Mouse (Mus musculus) forebrain, embryonic 15.5 days (tissue): Measurements from ENCODE around the gene Erf. TPM values are rescaled to one million over a fixed set of nuclear protein-coding genes. Genes with fewer than 3 reads are reported as not detected.
A peak's percentile ranks its signal among the peaks of the same experiment; 100 is the strongest.

Experiments
- ATAC-seq: fragments of 200-750 bp; cut with Nextera tagmentation; replicated peaks from 2 replicates; pipeline ENCODE4 v1.8.0; 2017; ENCODE audit warnings: mild to moderate bottlenecking, moderate TSS enrichment, moderate library complexity
- H3K27ac ChIP-seq: fragments of 300-500 bp; sonication (generic); replicated peaks from 2 replicates; pipeline ENCODE4 v1.5.1; 2015; ENCODE audit warnings: mild to moderate bottlenecking, inconsistent platforms
- H3K27me3 ChIP-seq: fragments of 300-500 bp; sonication (generic); 2 replicates; pipeline ENCODE4 v1.6.1; 2015; ENCODE audit warnings: inconsistent platforms
- H3K36me3 ChIP-seq: fragments of 300-500 bp; sonication (generic); 2 replicates; pipeline ENCODE4 v1.6.1; 2015; ENCODE audit warnings: mild to moderate bottlenecking, inconsistent platforms
- H3K4me1 ChIP-seq: fragments of 300-500 bp; sonication (generic); 2 replicates; pipeline ENCODE4 v1.6.1; 2015; ENCODE audit warnings: inconsistent platforms
- H3K4me2 ChIP-seq: fragments of 300-500 bp; sonication (generic); replicated peaks from 2 replicates; pipeline ENCODE4 v1.6.1; 2015; ENCODE audit warnings: mild to moderate bottlenecking, inconsistent platforms
- H3K4me3 ChIP-seq: fragments of 300-500 bp; sonication (generic); 2 replicates; pipeline ENCODE4 v1.5.1; 2015; ENCODE audit warnings: mild to moderate bottlenecking, inconsistent platforms
- H3K9ac ChIP-seq: fragments of 300-500 bp; sonication (generic); replicated peaks from 2 replicates; pipeline ENCODE4 v1.6.1; 2015; ENCODE audit warnings: mild to moderate bottlenecking, inconsistent platforms
- H3K9me3 ChIP-seq: fragments of 300-500 bp; sonication (generic); 2 replicates; pipeline ENCODE4 v1.6.1; 2016; ENCODE audit warnings: inconsistent platforms
- WGBS: fragments of 180-500 bp; shearing (Covaris S2); methylation state at CpG from one replicate; pipeline ENCODE4 v1.1.7; 2015; ENCODE audit warnings: mixed read lengths; 5-methylcytosine and 5-hydroxymethylcytosine counted together
- polyA plus RNA-seq: library from polyadenylated mRNA; unstranded; fragments of >200 nt; fragmentation: Nextera tagmentation; extraction: Ambion mirVana; gene quantifications from 2 replicates; pipeline ENCODE4 v1.2.1, GENCODE M21; 2015

Gene Erf
- polyA plus RNA-seq, 1 experiment from 2014 or later = 4.8 TPM

- ATAC-seq = no peak
- H3K9me3 ChIP-seq = no peaks in the 10 kb centered on the region
- H3K9ac ChIP-seq = peak overlapping the region; percentile 49
- peak overlapping the region; percentile 73; the same call in 1 of the 2 replicates for H3K4me3 ChIP-seq
- H3K4me2 ChIP-seq = peak overlapping the region; percentile 95
- H3K4me1 ChIP-seq = peaks cover 40% of the 10 kb centered on the region
- peak overlapping the region; percentile 96 for H3K27ac ChIP-seq
- H3K27me3 ChIP-seq = no peaks in the 10 kb centered on the region
- no peaks in the 10 kb centered on the region for H3K36me3 ChIP-seq
- 15% methylated on average over 8 of the region's 8 CpGs for WGBS
Observed at GRCm38 (mm10) chr7:25251822-25252221, 1.3 kb upstream of the Erf start.

GRCm38 (mm10) chr7:25251071-25251791, 670 bp upstream of the Erf start:
- no peak; the same call in 1 of the 2 replicates for ATAC-seq
- Histone ChIP-seq H3K4me3 (peak overlapping the region; percentile 73), H3K36me3 (no peaks in the 10 kb centered on the region), H3K27me3 (no peaks in the 10 kb centered on the region), H3K4me1 (peaks cover 46% of the 10 kb centered on the region), H3K27ac (peak overlapping the region; percentile 96), H3K9ac (peak overlapping the region; percentile 49), H3K4me2 (peak overlapping the region; percentile 95), H3K9me3 (no peaks in the 10 kb centered on the region)
- WGBS = 3% methylated on average over 22 of the region's 22 CpGs

DNA sequence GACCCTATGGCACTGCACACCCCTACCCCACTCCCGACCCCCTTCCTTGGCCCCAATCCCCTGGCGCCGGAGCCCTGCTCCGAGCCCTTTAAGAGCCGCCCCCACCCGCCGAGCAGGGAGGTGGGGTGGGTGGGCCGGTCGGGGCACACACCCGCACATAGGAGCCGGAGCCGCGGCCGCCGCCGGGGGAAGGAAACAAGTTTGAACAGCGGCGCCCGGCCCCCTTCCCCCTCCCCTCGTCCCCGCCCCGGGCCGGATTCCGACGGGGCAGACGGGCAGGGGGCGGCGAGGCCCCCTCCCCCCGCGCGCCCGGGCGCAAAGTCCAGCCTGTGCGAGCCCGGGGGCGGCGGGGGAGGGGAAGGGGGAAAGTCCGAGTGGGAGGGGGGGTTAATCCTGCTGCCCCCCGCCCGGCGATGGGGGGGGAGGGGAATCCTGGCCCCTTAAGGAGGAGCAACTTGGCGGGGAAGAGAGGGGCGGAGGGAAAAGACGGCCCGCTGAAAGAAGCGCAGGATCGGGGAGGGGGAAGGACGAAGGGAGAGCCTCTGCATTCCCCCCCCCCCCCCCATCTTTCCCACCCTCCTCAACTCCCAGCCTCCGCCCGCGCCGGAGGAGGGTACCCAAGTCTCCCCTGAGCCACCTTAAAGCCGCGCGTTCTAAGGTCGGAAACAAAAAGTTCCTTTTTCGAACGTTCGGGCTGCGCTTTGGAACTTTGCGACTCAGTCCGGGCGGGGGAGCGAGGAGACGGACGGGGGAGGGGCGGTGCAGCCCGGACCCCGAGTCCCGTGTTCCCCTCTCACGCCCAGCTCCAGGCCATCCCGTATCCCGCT, 1.0 kb downstream of the Erf start:
- Histone ChIP-seq H3K9me3 (no peaks in the 10 kb centered on the region), H3K4me2 (peak overlapping the region; percentile 95), H3K4me1 (peaks cover 55% of the 10 kb centered on the region), H3K4me3 (peak overlapping the region; percentile 73), H3K27me3 (no peaks in the 10 kb centered on the region), H3K36me3 (no peaks in the 10 kb centered on the region), H3K27ac (peak overlapping the region; percentile 96), H3K9ac (peak overlapping the region; percentile 60)
- ATAC-seq = peak; percentile 36
- 1% methylated on average over 57 of the region's 73 CpGs for WGBS

DNA sequence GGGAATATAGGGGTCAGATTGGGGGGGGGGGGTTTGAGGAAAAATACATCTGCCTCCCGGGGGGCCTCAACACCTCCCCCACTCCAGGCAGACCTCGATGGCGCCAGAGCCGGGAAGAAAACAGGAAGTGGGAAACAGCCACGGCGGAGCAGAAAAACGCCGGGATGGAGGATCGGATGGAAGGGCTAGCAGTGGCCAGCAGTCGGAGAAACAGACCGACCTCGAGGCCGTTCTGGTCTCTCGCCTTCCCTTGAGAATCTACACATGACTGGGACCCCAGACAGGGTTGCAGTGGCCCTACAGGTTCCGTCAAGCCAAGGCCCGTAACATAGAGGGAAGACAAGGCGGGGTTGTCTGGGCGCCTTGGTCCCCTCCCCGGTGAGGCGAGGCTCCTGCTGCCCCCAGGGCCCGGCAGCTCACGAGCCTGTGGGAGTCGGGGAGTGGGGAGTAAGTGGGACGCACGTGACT, 1.7 kb downstream of the Erf start:
- Histone ChIP-seq H3K4me2 (peak overlapping the region; percentile 95), H3K9me3 (no peaks in the 10 kb centered on the region), H3K36me3 (no peaks in the 10 kb centered on the region), H3K9ac (peak overlapping the region; percentile 60), H3K4me1 (peaks cover 55% of the 10 kb centered on the region), H3K27me3 (no peaks in the 10 kb centered on the region), H3K27ac (peak overlapping the region; percentile 96), H3K4me3 (peak overlapping the region; percentile 73)
- ATAC-seq = no peak; the same call in 1 of the 2 replicates
- under 1% methylated on average over 25 of the region's 25 CpGs for WGBS

DNA sequence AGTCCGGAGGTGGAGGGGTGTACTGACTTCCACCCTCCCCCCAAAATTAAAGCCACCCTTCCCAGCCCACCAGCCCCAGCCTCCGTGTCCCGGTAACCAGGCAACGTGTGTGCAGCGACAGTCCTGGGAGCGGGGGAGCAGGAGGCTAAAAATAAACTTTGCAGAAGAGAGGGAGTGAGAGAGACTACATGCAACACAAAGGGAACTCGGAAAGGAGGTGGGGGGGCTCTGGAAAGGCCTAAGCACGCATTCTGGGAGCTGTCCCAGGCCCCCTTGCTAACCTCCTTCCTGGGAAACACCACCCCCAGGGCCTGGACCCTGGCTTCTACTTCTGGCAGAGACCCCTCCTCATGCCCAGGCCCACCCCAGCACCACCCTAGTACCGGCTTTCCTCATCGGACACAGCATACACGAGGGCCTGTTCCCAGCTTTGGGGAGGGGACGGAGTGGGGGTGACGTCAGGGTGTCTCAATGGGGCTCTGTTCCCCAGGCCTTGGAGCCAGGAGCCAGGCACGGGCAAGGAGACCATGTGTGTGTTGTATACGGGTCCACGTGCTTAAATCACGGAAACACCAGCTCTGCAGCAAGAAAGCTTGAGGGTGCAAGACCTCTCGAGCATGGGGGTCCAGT, 2.4 kb downstream of the Erf start:
- Histone ChIP-seq H3K4me1 (peaks cover 55% of the 10 kb centered on the region), H3K9me3 (no peaks in the 10 kb centered on the region), H3K36me3 (no peaks in the 10 kb centered on the region), H3K27me3 (no peaks in the 10 kb centered on the region), H3K4me2 (peak overlapping the region; percentile 95), H3K9ac (peak overlapping the region; percentile 60), H3K4me3 (peak overlapping the region; percentile 73), H3K27ac (peak overlapping the region; percentile 96)
- WGBS = under 1% methylated on average over 18 of the region's 18 CpGs
- ATAC-seq = peak; percentile 59

GRCm38 (mm10) chr7:25247498-25247897, 3.1 kb downstream of the Erf start:
- Histone ChIP-seq H3K9ac (peak overlapping the region; percentile 60), H3K4me3 (peak overlapping the region; percentile 73), H3K27ac (peak overlapping the region; percentile 96), H3K36me3 (no peaks in the 10 kb centered on the region), H3K9me3 (no peaks in the 10 kb centered on the region), H3K27me3 (no peaks in the 10 kb centered on the region), H3K4me2 (peak overlapping the region; percentile 95), H3K4me1 (peaks cover 55% of the 10 kb centered on the region)
- 15% methylated on average over 3 of the region's 3 CpGs for WGBS
- ATAC-seq = no peak

DNA sequence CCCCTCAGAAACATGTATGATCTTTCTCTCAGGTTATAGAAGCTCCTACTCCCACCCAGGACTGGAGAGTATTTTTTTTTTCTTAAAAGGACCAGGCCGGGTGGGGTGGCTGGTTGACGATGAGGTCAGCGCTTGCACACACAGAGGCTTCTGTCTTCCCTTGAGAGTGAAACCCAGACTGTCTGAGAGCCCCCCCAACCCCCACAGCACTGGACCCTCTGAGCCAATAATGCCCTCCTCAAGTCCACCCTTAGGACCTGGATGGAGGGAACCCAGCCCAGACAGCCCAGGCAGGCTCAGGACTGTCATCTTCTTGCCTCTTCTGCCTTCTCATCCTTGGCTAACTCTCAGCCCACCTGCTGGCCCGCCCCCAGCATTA, 3.8 kb downstream of the Erf start:
- H3K9me3 ChIP-seq = no peaks in the 10 kb centered on the region
- H3K27me3 ChIP-seq = no peaks in the 10 kb centered on the region
- peaks cover 50% of the 10 kb centered on the region for H3K4me1 ChIP-seq
- no peaks in the 10 kb centered on the region for H3K36me3 ChIP-seq
- ATAC-seq = no peak
- H3K9ac ChIP-seq = peak overlapping the region; percentile 60
- H3K4me3 ChIP-seq = peak overlapping the region; percentile 73
- 33% methylated on average over 4 of the region's 4 CpGs for WGBS
- H3K27ac ChIP-seq = peak overlapping the region; percentile 96
- H3K4me2 ChIP-seq = peak overlapping the region; percentile 95

- no peak for ATAC-seq
- Histone ChIP-seq H3K9ac (peak overlapping the region; percentile 60), H3K27ac (peak overlapping the region; percentile 96), H3K4me2 (peak overlapping the region; percentile 95), H3K9me3 (no peaks in the 10 kb centered on the region), H3K4me1 (peaks cover 44% of the 10 kb centered on the region), H3K4me3 (peak overlapping the region; percentile 73), H3K27me3 (no peaks in the 10 kb centered on the region), H3K36me3 (no peaks in the 10 kb centered on the region)
- WGBS = 50% methylated on average over 20 of the region's 20 CpGs
Observed at GRCm38 (mm10) chr7:25246079-25246758, 4.3 kb downstream of the Erf start.

- peaks cover 40% of the 10 kb centered on the region for H3K4me1 ChIP-seq
- H3K9me3 ChIP-seq = no peaks in the 10 kb centered on the region
- no peaks in the 10 kb centered on the region for H3K36me3 ChIP-seq
- no peak overlapping the region for H3K9ac ChIP-seq
- no peak overlapping the region for H3K27ac ChIP-seq
- WGBS = 86% methylated on average over 30 of the region's 30 CpGs
- H3K4me2 ChIP-seq = no peak overlapping the region
- H3K4me3 ChIP-seq = no peak overlapping the region
- ATAC-seq = no peak
- H3K27me3 ChIP-seq = no peaks in the 10 kb centered on the region
Observed at GRCm38 (mm10) chr7:25244562-25245369, 5.8 kb downstream of the Erf start.

- peaks cover 46% of the 10 kb centered on the region for H3K4me1 ChIP-seq
- no peak overlapping the region for H3K27ac ChIP-seq
- no peak for ATAC-seq
- no peak overlapping the region for H3K4me3 ChIP-seq
- H3K36me3 ChIP-seq = no peaks in the 10 kb centered on the region
- H3K9ac ChIP-seq = no peak overlapping the region
- no peak overlapping the region for H3K4me2 ChIP-seq
- no peaks in the 10 kb centered on the region for H3K27me3 ChIP-seq
- no peaks in the 10 kb centered on the region for H3K9me3 ChIP-seq
- WGBS = 93% methylated on average over 4 of the region's 4 CpGs
Observed at GRCm38 (mm10) chr7:25243361-25243760, 7.2 kb downstream of the Erf start.

DNA sequence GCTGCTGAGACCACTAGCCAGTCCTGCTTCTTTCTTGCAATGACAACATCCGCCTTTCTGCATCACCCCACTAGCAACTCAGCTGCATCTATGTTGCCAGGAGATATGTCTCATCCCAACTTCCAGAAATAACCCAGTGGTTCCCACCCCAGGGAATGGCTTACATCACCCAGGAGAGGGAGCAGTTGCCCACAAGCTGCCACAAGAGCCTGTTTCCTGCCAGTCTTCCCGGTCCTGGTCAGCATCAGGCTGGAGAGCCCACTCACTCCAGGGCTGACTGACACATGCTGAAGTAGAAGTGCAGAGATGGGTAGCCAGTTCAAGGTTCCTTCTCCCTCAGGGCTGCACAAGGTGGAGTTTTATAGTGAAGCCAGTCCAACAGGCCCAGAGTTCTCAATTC, 9.5 kb downstream of the Erf start:
- Histone ChIP-seq H3K4me1 (peaks cover 33% of the 10 kb centered on the region), H3K9ac (no peak overlapping the region), H3K36me3 (no peaks in the 10 kb centered on the region), H3K27ac (peak overlapping the region; percentile 4; the same call in 1 of the 2 replicates), H3K4me3 (no peak overlapping the region), H3K27me3 (no peaks in the 10 kb centered on the region), H3K4me2 (no peak overlapping the region), H3K9me3 (no peaks in the 10 kb centered on the region)
- WGBS = 30% methylated on average over 2 of the region's 2 CpGs
- no peak for ATAC-seq
